Comparison of ENCODE assay signal across 12 mouse cellular contexts in the genomic region with DNA sequence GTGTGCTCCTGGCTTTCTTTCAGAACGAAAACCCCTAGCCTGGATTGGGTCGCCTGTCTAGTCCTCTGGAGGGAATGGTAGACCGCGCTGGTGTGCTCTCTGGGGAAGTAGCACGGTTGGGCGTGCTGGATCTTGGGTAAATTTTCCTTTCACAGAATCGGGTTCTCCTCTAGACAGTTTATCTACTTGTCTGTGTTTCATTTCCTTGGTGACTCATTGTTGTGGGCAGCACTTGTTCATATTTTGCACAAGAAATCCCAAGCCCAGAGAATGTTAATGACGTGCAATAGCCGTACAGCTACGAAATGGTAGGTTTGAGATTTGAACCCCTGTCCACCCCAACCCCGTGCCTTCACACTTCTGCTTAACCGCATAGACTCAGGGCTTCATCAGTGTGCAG.
"Had no signal": no experiment of that assay in that cellular context is flagged by ENCODE, and none has a peak within 500 bp of the region (broad histone marks: within the 10 kb centered on the region; RNA-seq: fewer than 3 reads in every experiment).

No protein-coding gene starts in this region.

- H3K9ac ChIP-seq: kidney, embryonic 15.5 days; liver, embryonic 12.5 days; lung, embryonic 14.5 days; stomach, embryonic 15.5 days had no signal

- H3K4me1 ChIP-seq: liver, embryonic 12.5 days; stomach, embryonic 15.5 days had no signal

- H3K4me3 ChIP-seq: kidney, embryonic 15.5 days; limb, embryonic 10.5 days; liver, embryonic 12.5 days; midbrain, embryonic 10.5 days; stomach, embryonic 15.5 days had no signal

- H3K27ac ChIP-seq: kidney, embryonic 15.5 days; limb, embryonic 10.5 days; liver, embryonic 12.5 days; stomach, embryonic 15.5 days had no signal

- H3K36me3 ChIP-seq: kidney, embryonic 15.5 days; limb, embryonic 10.5 days; liver, embryonic 12.5 days; midbrain, embryonic 10.5 days; stomach, embryonic 15.5 days had no signal

- H3K9me3 ChIP-seq: kidney, embryonic 15.5 days; limb, embryonic 10.5 days; liver, embryonic 12.5 days; midbrain, embryonic 10.5 days; stomach, embryonic 15.5 days had no signal

- DNase-seq: kidney, postnatal 14 days; lung, embryonic 14.5 days; lung, postnatal 14 days; midbrain, embryonic 14.5 days; right cerebral cortex, postnatal 14 days; thymus, adult 2 months; thymus, postnatal 25 days had no signal

- H3K27me3 ChIP-seq: kidney, embryonic 15.5 days; liver, embryonic 12.5 days; stomach, embryonic 15.5 days had no signal

- ATAC-seq: liver, embryonic 12.5 days had no signal

- H3K4me2 ChIP-seq: kidney, embryonic 15.5 days; liver, embryonic 12.5 days; lung, embryonic 14.5 days; stomach, embryonic 15.5 days had no signal
